Mouse (Mus musculus) limb, embryonic 14.5 days (tissue): ENCODE measurements around the gene Cpa4. TPM values are rescaled to one million over a fixed set of nuclear protein-coding genes. Genes with fewer than 3 reads are reported as not detected.
A peak's percentile ranks its signal among the peaks of the same experiment; 100 is the strongest.

Source experiments
- ATAC-seq: fragments of 200-750 bp; cut with Nextera tagmentation; 2 replicates; pipeline ENCODE4 v1.8.0; 2017; ENCODE audit warnings: low read depth, moderate number of reproducible peaks, moderate TSS enrichment; ENCODE audit not compliant: low FRiP score
- DNase-seq: peaks from one replicate; pipeline ENCODE4 v3.0.0-alpha.2; 2015; ENCODE audit warnings: low spot score
- H3K27ac ChIP-seq: fragments of 300-500 bp; sonication (generic); replicated peaks from 2 replicates; pipeline ENCODE4 v1.5.1; 2014; ENCODE audit warnings: low read depth, mild to moderate bottlenecking, low read length, moderate library complexity, mixed read lengths
- H3K27me3 ChIP-seq: fragments of 300-500 bp; sonication (generic); 2 replicates; pipeline ENCODE4 v1.6.1; 2014; ENCODE audit warnings: low read length, mixed read lengths; ENCODE audit not compliant: control insufficient read depth, insufficient read depth
- H3K36me3 ChIP-seq: fragments of 300-500 bp; sonication (generic); 2 replicates; pipeline ENCODE4 v1.6.1; 2014; ENCODE audit warnings: mild to moderate bottlenecking, low read length, moderate library complexity, mixed read lengths; ENCODE audit not compliant: control insufficient read depth, insufficient read depth
- H3K4me1 ChIP-seq: fragments of 300-500 bp; sonication (generic); 2 replicates; pipeline ENCODE4 v1.6.1; 2014; ENCODE audit warnings: antibody characterized with exemption, low read length, mixed read lengths; ENCODE audit not compliant: control insufficient read depth, insufficient read depth
- H3K4me2 ChIP-seq: fragments of 300-500 bp; sonication (generic); replicated peaks from 2 replicates; pipeline ENCODE4 v1.6.1; 2014; ENCODE audit warnings: low read depth, mild to moderate bottlenecking, low read length, moderate library complexity; ENCODE audit not compliant: severe bottlenecking
- H3K4me3 ChIP-seq: fragments of 300-500 bp; sonication (generic); replicated peaks from 2 replicates; pipeline ENCODE4 v1.5.1; 2014; ENCODE audit warnings: low read length
- H3K9ac ChIP-seq: fragments of 300-500 bp; sonication (generic); 2 replicates; pipeline ENCODE4 v1.6.1; 2014; ENCODE audit warnings: mild to moderate bottlenecking, low read depth, low read length, moderate library complexity; ENCODE audit not compliant: severe bottlenecking
- H3K9me3 ChIP-seq: fragments of 300-500 bp; sonication (generic); 2 replicates; pipeline ENCODE4 v1.6.1; 2016; ENCODE audit warnings: low read length; ENCODE audit not compliant: control insufficient read depth
- POLR2A ChIP-seq: fragments of 200-500 bp; IDR thresholded peaks from 2 replicates; pipeline ENCODE4 v1.8.0; 2012; ENCODE audit warnings: inconsistent platforms, mild to moderate bottlenecking, moderate library complexity, borderline replicate concordance; ENCODE audit not compliant: insufficient read depth, insufficient read length; ENCODE audit errors: extremely low read depth
- WGBS: fragments of 180-500 bp; shearing (Covaris S2); extraction: QIAGEN DNeasy Blood & Tissue Kit; methylation state at CpG from one replicate; pipeline ENCODE4 v1.1.7; 2014; 5-methylcytosine and 5-hydroxymethylcytosine counted together
- polyA plus RNA-seq, 2 experiments: library from polyadenylated mRNA; depleted of rRNA in 1 of 2; stranded (reverse) in 1 of 2; unstranded in 1 of 2; fragments of >200 nt; fragmentation: Nextera tagmentation in 1 of 2; extraction: Ambion mirVana in 1 of 2; gene quantifications; 2 replicates each; pipeline versions ENCODE4 v1.2.1 to v1.2.3; 2012 to 2014

Cpa4 gene
- polyA plus RNA-seq, 2 experiments = 2.1 to 4.4 TPM

- H3K27ac ChIP-seq = peak overlapping the region; percentile 81
- H3K27me3 ChIP-seq = no peaks in the 10 kb centered on the region
- no peak overlapping the region for H3K9ac ChIP-seq
- WGBS = 32% methylated on average over 6 of the region's 6 CpGs
- TF ChIP-seq POLR2A = no peak
- no peaks in the 10 kb centered on the region for H3K9me3 ChIP-seq
- no peak for ATAC-seq
- H3K4me1 ChIP-seq = peaks cover 45% of the 10 kb centered on the region
- no peak for DNase-seq
- H3K4me3 ChIP-seq = no peak overlapping the region
- no peaks in the 10 kb centered on the region for H3K36me3 ChIP-seq
- H3K4me2 ChIP-seq = peak overlapping the region; percentile 41
Measured at GRCm38 (mm10) chr6:30552628-30553027, 15.5 kb upstream of the Cpa4 start.

DNA sequence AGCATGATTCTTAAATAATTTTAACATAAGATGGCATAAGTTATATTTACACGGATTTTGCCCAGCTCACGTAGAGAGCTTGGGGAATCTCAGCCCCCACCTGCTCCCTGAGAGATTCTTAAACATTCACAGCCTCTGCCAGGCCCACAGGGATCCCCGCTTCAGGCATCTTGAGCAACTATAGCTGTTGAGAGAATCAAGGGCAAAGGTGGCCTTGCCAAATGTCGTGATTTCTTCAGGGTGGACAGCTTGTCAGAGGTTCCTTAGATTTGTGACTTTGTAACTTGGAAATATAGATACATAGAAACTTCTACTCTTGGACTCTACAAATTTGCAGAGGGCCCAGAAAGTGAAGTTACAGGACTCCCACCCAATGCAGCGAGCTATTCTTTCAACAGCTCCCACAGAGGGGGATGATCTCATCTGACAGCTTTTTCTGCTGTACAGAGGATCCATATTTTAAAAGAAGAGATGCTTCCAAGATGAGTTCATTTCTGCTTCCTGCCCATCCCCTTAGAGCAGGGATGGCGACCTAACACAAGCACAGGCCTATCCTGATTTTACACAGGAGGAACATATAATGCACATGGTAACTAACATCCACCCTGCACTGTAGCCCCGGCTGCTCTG is 14.7 kb upstream of the Cpa4 start:
- Histone ChIP-seq H3K27me3 (no peaks in the 10 kb centered on the region), H3K4me3 (no peak overlapping the region), H3K4me2 (no peak overlapping the region), H3K4me1 (peaks cover 37% of the 10 kb centered on the region), H3K9ac (no peak overlapping the region), H3K9me3 (no peaks in the 10 kb centered on the region), H3K27ac (peak overlapping the region; percentile 81; the same call in 1 of the 2 replicates), H3K36me3 (no peaks in the 10 kb centered on the region)
- no peak for TF ChIP-seq POLR2A
- DNase-seq = no peak
- WGBS = 64% methylated on average over 7 of the region's 7 CpGs
- ATAC-seq = no peak

- WGBS = 45% methylated on average over 5 of the region's 5 CpGs
- no peaks in the 10 kb centered on the region for H3K27me3 ChIP-seq
- no peak for TF ChIP-seq POLR2A
- ATAC-seq (no peak), DNase-seq (no peak)
- H3K4me2 ChIP-seq = no peak overlapping the region
- no peak overlapping the region for H3K9ac ChIP-seq
- no peaks in the 10 kb centered on the region for H3K9me3 ChIP-seq
- no peak overlapping the region for H3K27ac ChIP-seq
- H3K36me3 ChIP-seq = no peaks in the 10 kb centered on the region
- H3K4me3 ChIP-seq = no peak overlapping the region
- peaks cover 32% of the 10 kb centered on the region for H3K4me1 ChIP-seq
Measured at GRCm38 (mm10) chr6:30554092-30554491, 14.1 kb upstream of the Cpa4 start.

DNA sequence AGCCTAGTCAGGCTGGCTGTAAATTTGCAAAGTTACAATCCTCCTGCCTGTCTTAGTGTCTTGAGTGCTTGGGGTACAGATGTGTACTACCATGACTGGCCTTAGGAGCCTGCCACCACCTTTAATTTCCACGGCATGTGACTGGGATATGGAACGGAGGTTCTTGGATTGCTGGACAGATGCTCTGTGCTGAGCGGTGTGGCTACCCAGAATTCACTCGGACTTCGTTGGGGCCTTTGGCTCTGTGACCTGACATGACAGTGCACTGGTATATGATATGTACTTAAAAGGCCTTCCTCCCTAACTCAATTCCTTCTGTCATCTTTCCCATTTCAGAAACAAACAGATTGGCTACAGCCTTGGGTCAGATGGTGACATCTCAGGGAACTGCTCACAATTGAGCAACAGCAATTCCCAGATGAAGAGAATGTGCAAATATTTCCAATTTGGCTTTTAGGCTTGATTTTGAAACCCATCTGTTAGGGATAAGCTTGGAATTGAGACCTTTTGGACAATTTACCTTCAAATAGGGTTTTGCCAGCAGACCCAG is 13.5 kb upstream of the Cpa4 start:
- no peaks in the 10 kb centered on the region for H3K9me3 ChIP-seq
- WGBS = 64% methylated on average over 5 of the region's 5 CpGs
- ATAC-seq (no peak), DNase-seq (no peak)
- H3K9ac ChIP-seq = no peak overlapping the region
- H3K27ac ChIP-seq = 0 out of 2 replicates have a peak overlapping the region, but pooled peaks have one; percentile 19
- H3K4me2 ChIP-seq = no peak overlapping the region
- H3K27me3 ChIP-seq = no peaks in the 10 kb centered on the region
- peaks cover 27% of the 10 kb centered on the region for H3K4me1 ChIP-seq
- no peaks in the 10 kb centered on the region for H3K36me3 ChIP-seq
- H3K4me3 ChIP-seq = no peak overlapping the region
- no peak for TF ChIP-seq POLR2A

DNA sequence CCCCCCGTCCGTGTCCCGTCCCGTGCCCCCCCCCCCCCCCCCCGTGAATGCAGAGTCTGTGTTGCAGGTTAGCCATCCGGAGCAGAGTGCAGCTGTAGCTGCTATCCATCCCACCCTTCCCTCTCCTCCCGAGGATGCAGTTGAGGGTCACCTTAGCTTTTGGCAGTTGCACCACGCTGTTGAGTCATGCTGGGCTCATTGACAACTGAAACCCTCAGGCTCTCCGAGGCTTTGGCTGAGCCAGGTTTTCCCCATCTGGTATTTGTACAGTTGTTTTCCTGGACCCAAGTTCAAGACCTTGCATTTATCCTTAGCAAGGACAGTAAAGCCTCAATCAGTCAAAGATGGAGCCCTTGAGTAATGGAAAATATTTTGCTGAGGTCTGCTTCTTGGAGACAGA is 12.1 kb upstream of the Cpa4 start:
- H3K27me3 ChIP-seq = no peaks in the 10 kb centered on the region
- peak; percentile 28; the same call in 1 of the 2 replicates for ATAC-seq
- TF ChIP-seq POLR2A = no peak
- H3K4me2 ChIP-seq = no peak overlapping the region
- 16% methylated on average over 4 of the region's 9 CpGs for WGBS
- no peaks in the 10 kb centered on the region for H3K36me3 ChIP-seq
- peak; percentile 81 for DNase-seq
- H3K27ac ChIP-seq = no peak overlapping the region
- no peaks in the 10 kb centered on the region for H3K9me3 ChIP-seq
- H3K4me1 ChIP-seq = peaks cover 27% of the 10 kb centered on the region
- H3K4me3 ChIP-seq = no peak overlapping the region
- H3K9ac ChIP-seq = no peak overlapping the region
